In genomic region chr11:50624720-50625119, GRCm38 (mm10) we compare ENCODE assay signal across 7 mouse cellular contexts. TPM values are rescaled to one million over a fixed set of nuclear protein-coding genes. Genes with fewer than 3 reads are reported as not detected.
DNase-seq lines count a peak whose midpoint lies in the region; ATAC-seq and TF ChIP-seq lines count a peak whose summit lies in the region.

No protein-coding gene starts in this region.

- no peaks in the 10 kb centered on the region for H3K27me3 ChIP-seq in hindbrain, postnatal 0 days (ENCODE audit: insufficient read depth, low read length)
- H3K27me3 ChIP-seq in hindbrain, embryonic 13.5 days: no peaks in the 10 kb centered on the region
- H3K27me3 ChIP-seq in limb, embryonic 12.5 days: no peaks in the 10 kb centered on the region

- H3K4me1 ChIP-seq in hindbrain, postnatal 0 days (ENCODE audit: insufficient read depth, low read length): peaks cover 8% of the 10 kb centered on the region; the same call in 1 of the 2 replicates
- H3K4me1 ChIP-seq in hindbrain, embryonic 13.5 days (replicated peaks): peaks cover 24% of the 10 kb centered on the region
- peaks cover 0 to 3% of the 10 kb centered on the region in 2 experiments; a peak in 1 of 4 replicates for H3K4me1 ChIP-seq in ES-E14 (ENCODE audit: control insufficient read depth in 2 of 2, insufficient read depth in 2 of 2, low read length in 2 of 2, poor library complexity in 1 of 2)
- H3K4me1 ChIP-seq in limb, embryonic 12.5 days (replicated peaks): peaks cover 35% of the 10 kb centered on the region

- TF ChIP-seq CTCF in hindbrain, postnatal 0 days (IDR thresholded peaks at IDR 0.05; ENCODE audit: low read depth): no peak

- H3K4me3 ChIP-seq in hindbrain, postnatal 0 days (ENCODE audit: low read length): no peak overlapping the region
- no peak overlapping the region for H3K4me3 ChIP-seq in hindbrain, embryonic 13.5 days
- H3K4me3 ChIP-seq in ES-E14 (ENCODE audit: insufficient read depth in 1 of 2, low read depth in 1 of 2, low read length in 2 of 2, poor library complexity in 1 of 2, severe bottlenecking in 1 of 2): peak overlapping the region; percentile 11 to 56; a peak in 2 of 4 replicates
- no peak overlapping the region for H3K4me3 ChIP-seq in limb, embryonic 12.5 days (replicated peaks)

- H3K27ac ChIP-seq in hindbrain, postnatal 0 days: peak overlapping the region; percentile 16
- H3K27ac ChIP-seq in hindbrain, embryonic 13.5 days: no peak overlapping the region
- H3K27ac ChIP-seq in ES-E14 (ENCODE audit: insufficient read depth, low read depth, low read length, poor library complexity, severe bottlenecking): no peak overlapping the region
- 0 out of 2 replicates have a peak overlapping the region, but pooled peaks have one; percentile 17 for H3K27ac ChIP-seq in limb, embryonic 12.5 days

- DNase-seq in hindbrain, postnatal 0 days (ENCODE audit: low spot score): peak; percentile 50
- DNase-seq in ES-E14 (ENCODE audit: low read depth, low spot score): no peak
- peak; percentile 20 for DNase-seq in brain, adult 2 months (ENCODE audit: low read depth, low spot score)
- DNase-seq in left cerebral cortex, adult 18-20 months (ENCODE audit: low spot score in 2 of 2): no peak

- peak; percentile 74 for ATAC-seq in hindbrain, postnatal 0 days
- ATAC-seq in hindbrain, embryonic 13.5 days (ENCODE audit: low FRiP score): no peak
- no peak for ATAC-seq in limb, embryonic 12.5 days (ENCODE audit: insufficient number of reproducible peaks, insufficient read depth, low FRiP score, low TSS enrichment, low read depth)
- no peak for ATAC-seq in inflammation-experienced regulatory T-cells, adult 6 months

- in situ Hi-C loops in ES-E14 (cut with MboI; ENCODE audit: low sequenced_read_pairs in 2 of 2, unreplicated experiment in 2 of 2): no loop called here

- H3K9ac ChIP-seq in hindbrain, postnatal 0 days (replicated peaks; ENCODE audit: low read length): no peak overlapping the region
- no peak overlapping the region for H3K9ac ChIP-seq in hindbrain, embryonic 13.5 days
- no peak overlapping the region for H3K9ac ChIP-seq in ES-E14 (ENCODE audit: insufficient read depth, low read depth, low read length, poor library complexity, severe bottlenecking)
- no peak overlapping the region for H3K9ac ChIP-seq in limb, embryonic 12.5 days (replicated peaks)

- WGBS in hindbrain, postnatal 0 days: 36% methylated on average over 5 of the region's 5 CpGs
- WGBS in hindbrain, embryonic 13.5 days: 60% methylated on average over 5 of the region's 5 CpGs
- 74% methylated on average over 5 of the region's 5 CpGs for WGBS in limb, embryonic 12.5 days

- no peaks in the 10 kb centered on the region for H3K9me3 ChIP-seq in hindbrain, postnatal 0 days (ENCODE audit: low read length)
- no peaks in the 10 kb centered on the region for H3K9me3 ChIP-seq in hindbrain, embryonic 13.5 days
- no peaks in the 10 kb centered on the region for H3K9me3 ChIP-seq in ES-E14 (ENCODE audit: control insufficient read depth, insufficient read depth, low read depth, low read length)
- H3K9me3 ChIP-seq in limb, embryonic 12.5 days: no peaks in the 10 kb centered on the region

- H3K4me2 ChIP-seq in hindbrain, postnatal 0 days (ENCODE audit: low read depth, low read length): no peak overlapping the region
- H3K4me2 ChIP-seq in hindbrain, embryonic 13.5 days: no peak overlapping the region
- H3K4me2 ChIP-seq in limb, embryonic 12.5 days: no peak overlapping the region

- no peaks in the 10 kb centered on the region for H3K36me3 ChIP-seq in hindbrain, postnatal 0 days (ENCODE audit: insufficient read depth, low read length)
- H3K36me3 ChIP-seq in hindbrain, embryonic 13.5 days: no peaks in the 10 kb centered on the region
- H3K36me3 ChIP-seq in ES-E14 (ENCODE audit: control insufficient read depth, insufficient read depth, low read length, poor library complexity, severe bottlenecking): no peaks in the 10 kb centered on the region
- no peaks in the 10 kb centered on the region for H3K36me3 ChIP-seq in limb, embryonic 12.5 days

TF ChIP-seq in ES-E14, 5 proteins besides CTCF, POLR2A, EP300 and RAD21:
- TF ChIP-seq HCFC1 (IDR thresholded peaks at IDR 0.05; ENCODE audit: borderline replicate concordance, insufficient read depth, low read length) (no peak), MAFK (IDR thresholded peaks at IDR 0.05; ENCODE audit: insufficient read depth, low read depth, low read length) (no peak), ZC3H11A (IDR thresholded peaks at IDR 0.05; ENCODE audit: borderline replicate concordance, low read depth, low read length) (no peak), CHD2 (IDR thresholded peaks at IDR 0.05; ENCODE audit: low read depth, low read length) (no peak), ZNF384 (IDR thresholded peaks at IDR 0.05; ENCODE audit: low read depth, low read length) (no peak)

RNA-seq across cellular contexts. Expression of gene Adamts2, which starts 22.8 kb away (rescaled TPM):
- total RNA-seq in hindbrain, postnatal 0 days (2014; rRNA removed): 15.1 and 17.1 TPM in 2 replicates
- 4.8 and 5.8 TPM in 2 replicates for polyA plus RNA-seq in hindbrain, postnatal 0 days (2015; fragmentation: Nextera tagmentation; extraction: Ambion mirVana)
- 3.4 and 3.8 TPM in 2 replicates for polyA plus RNA-seq in hindbrain, embryonic 13.5 days (2015; fragmentation: Nextera tagmentation; extraction: Ambion mirVana)
- total RNA-seq in ES-E14 (2012; rRNA removed): 0.74 and 1.1 TPM in 2 replicates
- polyA plus RNA-seq in limb, embryonic 12.5 days (2016; fragmentation: Nextera tagmentation; extraction: Ambion mirVana): 2.8 and 3.0 TPM in 2 replicates
- polyA plus RNA-seq in inflammation-experienced regulatory T-cells, adult 6 months (2017; shearing (Covaris generic)): not detected
- total RNA-seq in left cerebral cortex, adult 18-20 months (2021): 10 to 100 TPM in 1 of 2 experiments, 1 to 10 TPM in 1; 9.9 to 12.1 TPM

Comparison
In these comparisons a context has a peak if more than half of its experiments do, and no peak if none do; other contexts are left out.
1. H3K27ac ChIP-seq: peak in hindbrain, postnatal 0 days (single experiment) and limb, embryonic 12.5 days (single experiment); none in hindbrain, embryonic 13.5 days (single experiment) and ES-E14 (single experiment).
2. DNase-seq: peak in hindbrain, postnatal 0 days (single experiment) and brain, adult 2 months (single experiment); none in ES-E14 (single experiment) and left cerebral cortex, adult 18-20 months (0 of 2).
3. H3K4me3 ChIP-seq: peak in ES-E14 (2 of 2); none in hindbrain, postnatal 0 days (single experiment), hindbrain, embryonic 13.5 days (single experiment) and limb, embryonic 12.5 days (single experiment).